Mouse (Mus musculus) lung, embryonic 16.5 days (tissue): ENCODE data around the gene Napb. TPM values are rescaled to one million over a fixed set of nuclear protein-coding genes. Genes with fewer than 3 reads are reported as not detected.
A peak's percentile ranks its signal among the peaks of the same experiment; 100 is the strongest.
"Not testable (repeated sequence)": the region's sequence is repeated elsewhere in the genome, so short reads cannot be mapped to it uniquely, and the experiment has no call there.

ENCODE experiments used
- ATAC-seq: fragments of 200-750 bp; cut with Nextera tagmentation; 2 replicates; pipeline ENCODE4 v1.8.0; 2017; ENCODE audit warnings: low read depth, mild to moderate bottlenecking, moderate library complexity
- H3K27ac ChIP-seq: fragments of 300-500 bp; sonication (generic); 2 replicates; pipeline ENCODE4 v1.5.1; 2014; ENCODE audit warnings: mild to moderate bottlenecking, control low read depth, low read length
- H3K27me3 ChIP-seq: fragments of 300-500 bp; sonication (generic); 2 replicates; pipeline ENCODE4 v1.6.1; 2014; ENCODE audit warnings: low read depth, low read length, mixed read lengths; ENCODE audit not compliant: control insufficient read depth, insufficient read depth
- H3K36me3 ChIP-seq: fragments of 300-500 bp; sonication (generic); 2 replicates; pipeline ENCODE4 v1.6.1; 2014; ENCODE audit warnings: low read length; ENCODE audit not compliant: control insufficient read depth, insufficient read depth
- H3K4me1 ChIP-seq: fragments of 300-500 bp; sonication (generic); replicated peaks from 2 replicates; pipeline ENCODE4 v1.6.1; 2014; ENCODE audit warnings: low read length, mixed read lengths; ENCODE audit not compliant: control insufficient read depth, insufficient read depth
- H3K4me2 ChIP-seq: fragments of 300-500 bp; sonication (generic); 2 replicates; pipeline ENCODE4 v1.6.1; 2014; ENCODE audit warnings: low read depth, low read length, control low read depth
- H3K4me3 ChIP-seq: fragments of 300-500 bp; sonication (generic); 2 replicates; pipeline ENCODE4 v1.5.1; 2014; ENCODE audit warnings: mild to moderate bottlenecking, low read length, control low read depth
- H3K9ac ChIP-seq: fragments of 300-500 bp; sonication (generic); 2 replicates; pipeline ENCODE4 v1.6.1; 2014; ENCODE audit warnings: low read length, control low read depth
- H3K9me3 ChIP-seq: fragments of 300-500 bp; sonication (generic); 2 replicates; pipeline ENCODE4 v1.6.1; 2016; ENCODE audit warnings: low read length; ENCODE audit not compliant: control insufficient read depth
- WGBS: fragments of 180-500 bp; shearing (Covaris S2); extraction: QIAGEN DNeasy Blood & Tissue Kit; methylation state at CpG from one replicate; pipeline ENCODE4 v1.1.7; 2014; 5-methylcytosine and 5-hydroxymethylcytosine counted together
- polyA plus RNA-seq: library from polyadenylated mRNA; unstranded; fragments of >200 nt; fragmentation: Nextera tagmentation; extraction: Ambion mirVana; gene quantifications from 2 replicates; pipeline ENCODE4 v1.2.1, GENCODE M21; 2015

The Napb gene
- 2.5 and 3.5 TPM in 2 replicates for polyA plus RNA-seq

DNA sequence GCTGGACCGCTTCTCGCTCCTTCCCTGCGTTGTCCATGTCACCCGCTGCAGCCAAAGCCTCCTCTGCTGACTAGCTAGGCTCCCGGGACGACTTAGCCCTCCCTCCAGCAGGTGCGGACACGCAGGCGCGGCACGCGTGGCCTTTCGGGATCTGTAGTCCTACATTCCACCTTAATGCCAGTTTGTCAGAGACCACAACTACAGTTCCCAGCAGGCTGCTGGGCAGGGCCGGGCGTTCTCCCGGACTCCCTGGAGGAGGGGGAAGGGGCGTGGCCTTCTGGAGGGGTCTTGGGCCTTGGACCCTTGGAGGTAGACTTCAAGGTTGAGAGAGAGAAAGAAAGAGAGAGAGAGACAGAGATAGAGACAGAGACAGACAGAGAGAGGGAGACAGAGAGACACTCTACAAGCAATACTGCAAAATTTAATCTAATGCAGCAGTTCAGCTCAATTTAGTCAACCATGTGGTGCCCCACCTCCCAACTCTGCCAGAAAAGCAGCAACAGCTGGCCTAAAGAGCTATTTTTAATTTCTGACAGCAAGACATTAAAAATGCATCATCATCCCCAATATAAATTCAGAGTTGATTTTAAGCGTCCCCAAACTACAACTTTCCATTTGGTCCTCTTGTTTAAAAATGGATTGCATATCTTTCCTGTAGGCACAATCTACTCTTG, at the start of gene Napb:
Gene Napb, minus strand, starts transcription at position 141 of the 674 bp plus-strand sequence.
- H3K36me3 ChIP-seq: no peaks in the 10 kb centered on the region
- no peak within 1 kb of the TSS for H3K27ac ChIP-seq
- peak within 1 kb of the TSS; percentile 70 for H3K4me3 ChIP-seq
- WGBS: 4% methylated on average over 18 of the region's 18 CpGs
- no peaks in the 10 kb centered on the region for H3K9me3 ChIP-seq
- H3K4me2 ChIP-seq: peak within 1 kb of the TSS; percentile 92
- ATAC-seq: peak; percentile 100
- no peaks in the 10 kb centered on the region for H3K27me3 ChIP-seq
- H3K9ac ChIP-seq: peak within 1 kb of the TSS; percentile 83
- peaks cover 6% of the 10 kb centered on the region for H3K4me1 ChIP-seq

DNA sequence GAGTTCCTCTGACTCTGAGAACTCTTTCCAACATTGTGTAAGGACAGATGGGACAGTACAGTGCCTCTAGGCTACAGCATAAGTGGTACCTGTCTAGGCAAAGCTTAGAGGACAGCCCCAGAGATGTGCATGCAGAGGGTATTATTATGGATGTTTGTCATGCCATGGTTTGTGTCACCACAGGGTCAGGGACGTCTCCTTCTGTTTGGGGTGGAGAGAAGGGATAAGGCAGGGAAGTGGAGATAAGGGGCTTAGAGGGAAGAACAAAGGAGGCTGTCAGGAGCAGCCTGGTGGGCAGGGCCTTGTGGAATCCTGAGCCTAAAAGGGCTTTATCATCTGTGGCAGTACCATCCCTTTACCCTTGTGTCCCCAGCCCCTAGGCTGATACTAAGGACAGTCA, 49.4 kb upstream of the Napb start, which contains the start of gene 8030411F24Rik:
Gene 8030411F24Rik, plus strand, starts transcription at position 301 of the 400 bp plus-strand sequence.
- H3K27ac ChIP-seq: no peak within 1 kb of the TSS
- no peaks in the 10 kb centered on the region for H3K27me3 ChIP-seq
- H3K9ac ChIP-seq: no peak within 1 kb of the TSS
- no peaks in the 10 kb centered on the region for H3K9me3 ChIP-seq
- H3K4me3 ChIP-seq: no peak within 1 kb of the TSS
- WGBS: 0% methylated on average over 1 of the region's 1 CpGs
- H3K4me2 ChIP-seq: no peak within 1 kb of the TSS
- H3K36me3 ChIP-seq: no peaks in the 10 kb centered on the region
- H3K4me1 ChIP-seq: no peaks in the 10 kb centered on the region
- ATAC-seq: no peak

DNA sequence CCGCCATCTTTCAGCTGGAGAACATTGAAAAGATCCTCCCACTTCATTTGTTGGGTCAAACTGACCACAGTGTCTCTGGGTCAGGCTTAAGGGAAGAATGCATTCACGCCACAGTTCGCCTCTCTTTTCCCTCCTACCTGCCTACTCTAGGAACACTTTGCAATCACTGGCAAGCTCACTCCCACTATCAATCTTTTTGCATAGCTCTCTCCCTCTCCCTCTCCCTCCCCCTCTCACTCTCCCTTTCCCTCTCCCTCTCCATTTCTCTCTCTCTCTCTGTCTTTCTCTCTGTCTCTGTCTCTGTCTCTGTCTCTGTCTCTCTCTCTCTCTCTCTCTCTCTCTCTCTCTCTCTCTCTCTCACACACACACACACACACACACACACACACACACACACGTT, 39.1 kb upstream of the Napb start, which contains the start of gene Cst11:
Gene Cst11, minus strand, starts transcription at position 101 of the 400 bp plus-strand sequence.
- not testable (repeated sequence) for ATAC-seq, H3K9ac ChIP-seq, H3K36me3 ChIP-seq, H3K4me3 ChIP-seq, H3K9me3 ChIP-seq, H3K4me2 ChIP-seq, H3K27ac ChIP-seq, H3K27me3 ChIP-seq, H3K4me1 ChIP-seq
- WGBS: 77% methylated on average over 4 of the region's 4 CpGs

DNA sequence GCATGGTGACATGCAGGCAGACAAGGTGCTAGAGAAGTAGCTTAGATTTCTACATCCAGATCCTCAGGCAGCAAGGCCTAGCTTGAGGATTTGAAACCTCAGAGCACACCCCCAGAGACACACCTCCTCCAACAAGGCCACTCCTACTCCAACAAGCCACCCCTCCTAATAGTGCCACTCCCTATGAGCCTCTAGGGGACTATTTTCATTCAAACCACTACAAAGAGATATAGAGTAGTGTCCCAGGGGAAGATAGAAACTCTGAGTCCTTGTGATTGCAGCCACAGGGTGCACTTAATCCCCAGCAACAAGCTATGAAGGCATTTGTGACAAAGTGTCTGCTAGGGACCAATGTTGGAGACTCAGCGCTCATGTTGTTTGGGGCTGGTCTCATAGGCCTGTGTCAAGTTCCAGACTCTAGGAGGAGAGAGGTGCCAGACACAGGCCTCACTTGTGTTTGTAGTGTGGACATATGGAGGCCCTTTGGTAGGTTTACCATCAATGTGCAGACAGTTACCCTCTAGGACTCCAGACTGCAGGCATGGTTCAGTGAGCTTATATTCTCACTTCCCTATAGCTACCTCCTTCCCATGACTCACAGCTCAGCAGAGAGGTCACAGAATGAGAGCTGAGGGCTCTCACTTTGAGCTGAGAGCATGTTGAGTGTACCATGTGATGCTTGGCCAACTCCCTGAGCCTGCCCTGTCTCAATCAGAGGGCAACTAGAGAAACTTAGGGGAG, 31.6 kb upstream of the Napb start:
- Histone ChIP-seq H3K4me1 (no peaks in the 10 kb centered on the region), H3K9me3 (no peaks in the 10 kb centered on the region), H3K4me3 (no peak overlapping the region), H3K9ac (no peak overlapping the region), H3K27ac (no peak overlapping the region), H3K4me2 (no peak overlapping the region), H3K27me3 (no peaks in the 10 kb centered on the region), H3K36me3 (no peaks in the 10 kb centered on the region)
- WGBS: 100% methylated on average over 1 of the region's 1 CpGs
- ATAC-seq: no peak

DNA sequence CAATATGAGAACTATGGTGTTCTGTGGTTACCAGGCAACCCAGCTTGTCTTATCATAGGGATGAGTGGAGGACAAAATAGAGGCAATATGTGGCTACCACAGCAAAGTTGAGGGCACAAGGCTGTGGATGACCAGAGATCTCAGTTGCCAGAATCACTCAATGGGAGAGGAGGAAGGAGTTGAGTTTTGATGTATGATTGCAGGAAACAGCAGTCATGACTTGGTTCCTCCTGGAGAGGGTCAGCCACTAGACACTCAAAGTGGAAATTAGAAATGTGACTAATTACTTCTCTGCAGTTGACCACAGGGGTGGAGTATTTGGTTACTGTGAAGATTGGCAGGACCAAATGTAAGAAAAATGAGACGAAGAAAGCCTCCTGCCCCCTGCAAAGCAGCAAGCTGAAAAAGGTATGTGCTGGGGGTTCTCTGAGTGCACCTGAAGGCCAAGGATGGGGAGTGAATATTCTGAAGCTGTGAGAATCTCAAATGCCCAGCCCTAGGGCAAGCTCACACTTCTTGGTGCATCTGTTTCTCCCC, 22.1 kb upstream of the Napb start:
- Histone ChIP-seq H3K4me2 (no peak overlapping the region), H3K27ac (no peak overlapping the region), H3K9ac (no peak overlapping the region), H3K4me1 (peaks cover 2% of the 10 kb centered on the region; the same call in 1 of the 2 replicates), H3K9me3 (no peaks in the 10 kb centered on the region), H3K27me3 (no peaks in the 10 kb centered on the region), H3K4me3 (no peak overlapping the region), H3K36me3 (no peaks in the 10 kb centered on the region)
- ATAC-seq: no peak
- WGBS: 44% methylated on average over 1 of the region's 1 CpGs

DNA sequence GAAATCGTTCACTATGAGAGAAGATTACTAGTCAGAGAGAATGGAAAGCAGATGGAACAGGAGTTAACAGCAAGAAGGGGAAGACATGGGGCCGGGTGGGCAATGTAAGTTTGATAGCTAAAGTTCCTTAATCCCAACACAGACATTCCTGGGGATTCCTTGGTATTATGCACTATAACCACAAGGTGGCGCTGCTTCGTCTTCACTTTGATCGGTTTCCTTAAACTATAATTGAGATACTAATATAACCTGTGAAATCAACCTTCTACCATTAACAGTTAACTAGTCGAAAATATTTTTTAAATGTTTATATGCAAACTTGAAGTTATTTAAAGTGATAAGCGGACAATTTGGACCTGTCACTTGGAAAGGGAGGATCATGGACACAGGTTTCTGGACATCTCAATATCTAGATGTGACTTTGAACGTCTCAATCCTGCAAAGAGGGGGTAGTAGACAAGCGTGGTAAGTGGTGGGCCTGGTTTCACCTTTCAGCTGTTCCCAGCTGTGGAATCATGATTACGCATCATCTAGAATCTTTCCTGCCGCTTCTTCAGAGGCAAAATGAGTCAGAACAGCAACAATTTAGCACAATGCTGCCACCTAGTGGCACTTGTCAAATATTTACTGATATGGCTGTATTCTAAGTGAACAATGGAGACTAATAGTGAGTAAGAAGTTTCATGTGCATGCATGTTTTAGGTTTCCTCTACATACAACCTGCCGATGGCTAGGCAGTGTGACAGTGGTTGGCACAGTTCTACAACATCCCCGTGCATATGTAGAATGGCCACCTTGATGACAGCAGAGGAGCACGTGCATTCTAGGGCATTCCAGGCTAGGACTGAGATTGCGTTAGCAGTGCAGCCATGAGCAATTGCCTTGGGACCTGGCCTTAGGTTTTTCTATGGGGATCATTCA, 19.9 kb upstream of the Napb start:
- no peak overlapping the region for H3K27ac ChIP-seq
- H3K36me3 ChIP-seq: no peaks in the 10 kb centered on the region
- no peaks in the 10 kb centered on the region for H3K27me3 ChIP-seq
- H3K4me1 ChIP-seq: peaks cover 2% of the 10 kb centered on the region; the same call in 1 of the 2 replicates
- peak; percentile 80 for ATAC-seq
- H3K4me3 ChIP-seq: peak overlapping the region; percentile 42
- no peak overlapping the region for H3K9ac ChIP-seq
- WGBS: 17% methylated on average over 15 of the region's 15 CpGs
- H3K9me3 ChIP-seq: no peaks in the 10 kb centered on the region
- peak overlapping the region; percentile 63 for H3K4me2 ChIP-seq

DNA sequence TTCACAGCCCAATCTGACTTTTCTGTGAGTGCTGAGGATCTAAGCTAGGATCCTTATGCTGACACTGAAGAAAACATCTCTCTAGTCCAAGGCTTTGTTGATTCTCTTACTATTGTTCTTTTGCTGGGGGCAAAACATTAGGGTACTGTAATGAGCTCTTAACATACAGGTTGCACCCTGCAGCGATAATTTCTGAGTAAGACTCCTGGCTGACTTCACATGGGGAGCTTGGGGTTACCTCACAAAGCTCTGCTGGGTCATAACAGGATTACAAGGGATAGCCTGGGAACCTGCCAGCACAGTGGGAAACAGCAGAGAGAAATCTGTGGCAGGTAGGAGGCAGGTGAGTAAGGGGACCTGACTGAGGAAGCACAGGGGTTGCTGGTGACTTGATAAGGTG, 17.8 kb upstream of the Napb start, which contains the start of gene Cstl1:
Gene Cstl1, plus strand, starts transcription at position 301 of the 400 bp plus-strand sequence.
- H3K27me3 ChIP-seq: no peaks in the 10 kb centered on the region
- peaks cover 2% of the 10 kb centered on the region; the same call in 1 of the 2 replicates for H3K4me1 ChIP-seq
- no peak within 1 kb of the TSS for H3K27ac ChIP-seq
- no peak for ATAC-seq
- H3K4me3 ChIP-seq: no peak within 1 kb of the TSS
- no peaks in the 10 kb centered on the region for H3K36me3 ChIP-seq
- no peak within 1 kb of the TSS for H3K4me2 ChIP-seq
- WGBS: 69% methylated on average over 1 of the region's 1 CpGs
- no peak within 1 kb of the TSS for H3K9ac ChIP-seq
- H3K9me3 ChIP-seq: no peaks in the 10 kb centered on the region

DNA sequence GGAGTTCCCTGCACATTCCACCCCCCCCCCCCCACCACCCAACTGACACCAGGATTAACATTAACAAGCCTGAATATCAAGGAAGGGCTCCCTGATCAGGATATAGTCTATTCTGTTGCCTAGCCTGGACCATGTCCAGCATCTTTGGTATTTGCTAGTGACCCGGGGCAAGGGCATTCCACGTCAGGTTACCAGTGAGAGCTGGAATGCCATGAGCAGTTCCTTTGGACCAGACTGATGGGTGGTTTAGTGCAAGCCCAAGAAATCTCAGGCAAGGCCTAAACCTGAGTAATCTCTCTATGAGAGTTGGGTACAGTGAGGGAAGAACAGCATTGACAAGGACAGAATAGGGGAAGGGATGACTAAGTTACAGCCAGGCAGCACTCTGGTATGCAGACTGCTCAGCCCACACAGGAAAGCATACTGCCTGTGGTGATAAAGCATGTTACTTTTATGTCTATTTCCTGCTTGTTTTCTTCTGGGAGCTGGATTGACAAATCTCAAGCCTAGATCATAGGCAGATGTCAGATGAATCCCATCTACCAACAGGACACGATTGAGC, 11.7 kb upstream of the Napb start:
- Histone ChIP-seq H3K27me3 (no peaks in the 10 kb centered on the region), H3K9ac (no peak overlapping the region), H3K27ac (no peak overlapping the region), H3K4me3 (no peak overlapping the region), H3K9me3 (no peaks in the 10 kb centered on the region), H3K4me2 (no peak overlapping the region), H3K36me3 (no peaks in the 10 kb centered on the region), H3K4me1 (no peaks in the 10 kb centered on the region)
- 65% methylated on average over 3 of the region's 3 CpGs for WGBS
- no peak for ATAC-seq
